Mouse (Mus musculus) heart, postnatal 0 days (tissue): ENCODE data around the gene Fscn2.

Experiments
- CTCF ChIP-seq: IDR thresholded peaks from 2 replicates; pipeline ENCODE4 v1.5.1; 2016; ENCODE audit warnings: antibody characterized with exemption, control low read depth, low read depth
- EP300 ChIP-seq: IDR thresholded peaks from 2 replicates; pipeline ENCODE4 v1.6.1; 2016; ENCODE audit warnings: antibody characterized with exemption, low read depth

DNA sequence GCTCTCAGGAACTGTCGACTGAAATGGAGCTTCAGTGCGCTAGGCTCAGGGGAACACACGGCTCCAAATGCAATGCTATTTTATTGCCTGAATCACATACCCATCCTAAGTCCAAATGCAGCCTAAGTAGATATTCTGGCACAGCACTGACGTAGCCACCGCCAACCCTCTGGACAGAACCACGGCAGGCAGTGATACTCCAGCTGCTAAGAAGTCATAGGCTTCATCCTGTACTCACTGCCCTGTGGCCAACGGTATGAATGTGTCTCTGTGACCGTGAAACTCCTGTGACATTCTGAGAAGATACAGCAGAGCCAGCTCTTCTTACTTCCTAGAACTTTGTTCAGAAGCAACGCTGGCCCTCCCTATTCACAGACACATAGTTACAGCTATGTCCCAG is 27.2 kb downstream of the Fscn2 start:
- no peak for TF ChIP-seq CTCF
- TF ChIP-seq EP300, result no peak
